Mouse (Mus musculus) monocyte, adult 5-6 weeks (primary cell): ENCODE measurements around the gene Iars2. TPM values are rescaled to one million over a fixed set of nuclear protein-coding genes. Genes with fewer than 3 reads are reported as not detected.

Experiments
- ATAC-seq: fragments of 153-309, 156-312 bp; replicated peaks from 2 replicates; pipeline ENCODE4 v1.8.0; 2017; ENCODE audit warnings: mild to moderate bottlenecking; ENCODE audit not compliant: low TSS enrichment, insufficient number of reproducible peaks, severe bottlenecking, poor library complexity, low FRiP score
- total RNA-seq: library from RNA; stranded (forward); fragments of 200-1000, 200-491, 200-594 nt; gene quantifications from 3 replicates; pipeline ENCODE4 v1.2.3, GENCODE M21; 2017

Iars2 gene
- total RNA-seq, 1 experiment from 2014 or later: 24.3 TPM

GRCm38 (mm10) chr1:185247429-185248085 lies 81.6 kb downstream of the Iars2 start:
- no peak for ATAC-seq

DNA sequence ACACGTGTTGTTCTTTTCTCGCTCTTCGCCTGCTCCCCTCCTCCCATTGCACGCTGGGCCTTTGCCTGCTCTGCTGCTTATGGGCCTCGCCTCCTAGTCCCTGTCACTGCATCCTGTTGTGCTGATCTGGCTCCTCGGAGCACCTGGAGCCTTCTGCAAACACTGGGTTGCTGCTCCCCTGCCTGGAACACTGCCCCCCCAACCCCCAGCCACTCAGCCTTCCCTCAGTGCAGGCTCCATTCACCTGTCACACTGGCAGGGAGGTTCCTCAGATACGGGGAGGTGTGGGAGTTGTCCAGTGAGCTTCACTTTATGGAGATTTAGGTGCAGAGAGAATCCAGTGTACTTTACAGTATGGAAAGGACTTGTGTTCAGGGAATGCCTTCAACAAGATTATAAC lies 83.7 kb downstream of the Iars2 start:
- ATAC-seq: no peak

- no peak for ATAC-seq
These were observed 86.2 kb downstream of the Iars2 start for GRCm38 (mm10) chr1:185243013-185243412.

GRCm38 (mm10) chr1:185236530-185236929 lies 92.7 kb downstream of the Iars2 start:
- ATAC-seq: no peak

DNA sequence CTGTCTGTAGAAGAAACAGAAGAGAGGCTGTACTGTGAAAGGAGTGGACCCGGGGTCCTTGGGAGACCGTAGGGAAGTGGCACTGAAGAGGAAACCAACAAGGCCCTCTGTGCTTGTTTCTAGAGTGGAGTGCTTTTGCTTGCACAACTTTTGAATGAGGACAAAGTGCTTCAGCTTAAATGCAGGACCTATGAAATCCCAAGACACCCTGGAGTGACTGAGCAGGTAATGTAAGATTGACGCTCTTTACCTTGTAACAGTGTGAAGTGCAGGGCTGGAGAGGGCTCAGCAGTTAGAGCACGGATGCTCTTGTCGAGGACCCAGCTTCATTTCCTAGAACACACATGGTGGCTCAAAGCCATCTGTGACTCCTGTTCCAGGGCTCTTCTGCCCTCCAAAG lies 93.4 kb downstream of the Iars2 start:
- ATAC-seq: no peak

Other genes starting within 250 kb of the Iars2 start
- 36.1 to 43.1 TPM (median 36.5 TPM) in 3 replicates for gene Rab3gap2, start 125.3 kb downstream of the Iars2 start, total RNA-seq
- 23.3 to 39.3 TPM (median 31.6 TPM) in 3 replicates for gene Bpnt1, start 2.8 kb upstream of the Iars2 start, total RNA-seq
- 85.2 to 137 TPM (median 93.8 TPM) in 3 replicates for gene Eprs, start 33.6 kb upstream of the Iars2 start, total RNA-seq
- not detected in 3 replicates for gene Slc30a10, start 125.5 kb upstream of the Iars2 start, total RNA-seq